Mouse (Mus musculus) heart, adult 2 months (tissue): ENCODE results near the gene Dmrt3. TPM values are rescaled to one million over a fixed set of nuclear protein-coding genes. Genes with fewer than 3 reads are reported as not detected.
A peak's percentile ranks its signal among the peaks of the same experiment; 100 is the strongest.

Experiments used
- DNase-seq, 2 experiments: peaks; one replicate each; pipeline ENCODE4 v3.0.0; 2021
- H3K27ac ChIP-seq: fragments of 200-600 bp; 2 replicates; pipeline ENCODE4 v1.8.1; 2022
- H3K27me3 ChIP-seq: fragments of 200-500 bp; 2 replicates; pipeline ENCODE4 v1.6.1; 2012; ENCODE audit warnings: mild to moderate bottlenecking, low read length, inconsistent platforms, mixed read lengths; ENCODE audit not compliant: control insufficient read depth, insufficient read depth
- H3K36me3 ChIP-seq: fragments of 200-500 bp; 2 replicates; pipeline ENCODE4 v1.6.1; 2012; ENCODE audit warnings: low read length, inconsistent platforms; ENCODE audit not compliant: control insufficient read depth, insufficient read depth
- H3K4me1 ChIP-seq: fragments of 200-500 bp; 2 replicates; pipeline ENCODE4 v1.6.1; 2011; ENCODE audit warnings: low read length; ENCODE audit not compliant: control insufficient read depth, insufficient read depth
- H3K4me3 ChIP-seq: fragments of 200-600 bp; 2 replicates; pipeline ENCODE4 v1.8.1; 2022
- H3K79me2 ChIP-seq: fragments of 200-500 bp; replicated peaks from 2 replicates; pipeline ENCODE4 v1.6.1; 2012; ENCODE audit warnings: mild to moderate bottlenecking, inconsistent platforms, low read length, moderate library complexity, mixed read lengths; ENCODE audit not compliant: control insufficient read depth, insufficient read depth
- H3K9ac ChIP-seq: fragments of 200-500 bp; 2 replicates; pipeline ENCODE4 v1.6.1; 2012; ENCODE audit warnings: low read depth, mild to moderate bottlenecking, control low read depth, inconsistent platforms, low read length, mixed read lengths
- CTCF ChIP-seq: fragments of 200-600 bp; IDR thresholded peaks from 2 replicates; pipeline ENCODE4 v1.8.1; 2022; ENCODE audit warnings: antibody characterized with exemption, mild to moderate bottlenecking, moderate library complexity
- EP300 ChIP-seq: fragments of 200-500 bp; IDR thresholded peaks from 2 replicates; pipeline ENCODE4 v1.6.1; 2011; ENCODE audit warnings: low read depth, low read length, control low read depth; ENCODE audit not compliant: insufficient read depth
- POLR2A ChIP-seq: fragments of 200-500 bp; IDR thresholded peaks from 2 replicates; pipeline ENCODE4 v1.6.1; 2011; ENCODE audit warnings: mild to moderate bottlenecking, low read depth, low read length, control low read depth; ENCODE audit not compliant: insufficient read depth
- WGBS: fragments of 180-500 bp; shearing (Covaris S2); methylation state at CpG from one replicate; pipeline ENCODE4 v1.1.7; 2018; 5-methylcytosine and 5-hydroxymethylcytosine counted together
- intact Hi-C: fragments of 180-260 bp; cut with DNase I; formaldehyde crosslinking; loops from one replicate; pipeline ENCODE4 v1.15.1; 2025
- polyA plus RNA-seq: library from polyadenylated mRNA; depleted of rRNA; stranded (reverse); fragments of >200 nt; gene quantifications from 2 replicates; pipeline ENCODE4 v1.2.3, GENCODE M21; 2012
- total RNA-seq, 2 experiments: library from RNA; stranded (reverse); gene quantifications; 2 replicates each; pipeline ENCODE4 v1.2.3; 2021

Dmrt3 gene
- total and polyA plus RNA-seq, 3 experiments, result 0.37 TPM; not detected in 2

DNA sequence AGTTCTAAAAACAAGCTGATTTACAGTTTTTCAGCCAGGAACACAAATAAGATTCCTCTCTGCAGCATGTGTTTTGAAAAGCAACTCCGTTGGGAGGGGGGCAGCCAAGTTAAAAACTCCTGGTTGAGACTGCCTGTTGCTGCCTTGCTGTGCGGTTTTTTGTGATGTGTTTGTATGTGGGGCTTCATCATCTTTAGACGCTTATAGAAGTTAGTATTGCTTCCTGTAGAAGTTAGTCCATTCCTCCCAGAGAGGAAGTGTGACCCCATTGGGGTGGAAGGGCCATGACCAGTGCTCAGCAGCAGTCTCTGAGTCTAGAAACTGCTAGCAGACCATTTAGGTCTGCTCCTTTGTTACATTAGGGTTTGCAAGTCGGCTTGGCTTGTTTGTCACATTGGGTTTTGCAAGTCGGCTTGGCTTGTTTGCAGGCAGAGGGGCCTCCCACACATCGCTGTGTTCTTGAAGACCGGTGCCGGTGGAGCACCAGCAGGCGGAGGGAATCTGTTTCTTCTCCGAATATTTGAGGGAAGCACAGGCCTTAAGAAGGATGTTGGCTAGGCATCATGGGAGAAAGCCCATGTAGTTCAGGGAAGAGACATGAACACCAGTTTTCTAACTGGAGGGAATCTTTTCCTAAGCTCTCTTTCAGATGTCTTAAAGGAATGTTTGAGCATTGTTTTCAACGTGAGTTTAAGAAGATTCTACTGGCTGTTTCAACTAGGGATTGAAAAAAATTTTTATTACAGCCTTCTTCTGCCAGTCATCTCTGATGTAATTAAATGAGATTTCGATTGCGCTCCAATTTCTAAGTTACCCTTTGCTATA, 3.6 kb downstream of the Dmrt3 start:
- Histone ChIP-seq H3K79me2 (no peaks in the 10 kb centered on the region), H3K4me3 (no peak overlapping the region), H3K27ac (no peak overlapping the region), H3K36me3 (no peaks in the 10 kb centered on the region), H3K9ac (no peak overlapping the region), H3K4me1 (no peaks in the 10 kb centered on the region), H3K27me3 (peaks cover 36% of the 10 kb centered on the region)
- intact Hi-C loops, result no loop called here
- TF ChIP-seq POLR2A, result no peak
- TF ChIP-seq EP300, result no peak
- no peak for TF ChIP-seq CTCF
- WGBS, result 19% methylated on average over 13 of the region's 13 CpGs
- DNase-seq, result no peak

DNA sequence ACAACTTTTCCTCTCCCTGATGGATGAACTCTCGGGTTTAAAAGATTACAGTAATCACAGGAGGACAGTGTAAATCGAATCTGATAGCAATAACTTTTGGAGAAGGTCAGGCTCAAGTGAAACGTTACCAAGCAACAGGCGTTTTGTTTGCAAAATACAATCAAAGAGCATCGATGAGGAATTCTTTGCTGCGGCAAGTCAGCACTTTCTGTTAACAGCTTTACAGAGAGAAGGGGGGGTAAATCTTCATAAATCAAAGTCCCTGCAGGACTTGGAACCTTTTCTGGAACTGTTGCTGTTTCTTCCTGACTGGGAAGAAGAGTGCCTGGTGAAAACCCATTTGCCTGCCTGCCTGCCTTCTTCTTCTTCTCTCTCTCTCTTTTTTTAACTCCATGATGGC, 5.8 kb downstream of the Dmrt3 start:
- H3K4me3 ChIP-seq, result no peak overlapping the region
- no peaks in the 10 kb centered on the region for H3K4me1 ChIP-seq
- H3K27me3 ChIP-seq, result peaks cover 22% of the 10 kb centered on the region
- no peak overlapping the region for H3K27ac ChIP-seq
- no peaks in the 10 kb centered on the region for H3K36me3 ChIP-seq
- 33% methylated on average over 6 of the region's 6 CpGs for WGBS
- no peak overlapping the region for H3K9ac ChIP-seq
- TF ChIP-seq EP300, result no peak
- no peak for TF ChIP-seq CTCF
- no peak for TF ChIP-seq POLR2A
- no peaks in the 10 kb centered on the region for H3K79me2 ChIP-seq
- intact Hi-C loops, result no loop called here
- no peak for DNase-seq

- no peaks in the 10 kb centered on the region for H3K79me2 ChIP-seq
- peak; percentile 60 to 77 for DNase-seq
- H3K9ac ChIP-seq, result no peak overlapping the region
- H3K27ac ChIP-seq, result no peak overlapping the region
- no peak overlapping the region for H3K4me3 ChIP-seq
- peaks cover 7% of the 10 kb centered on the region for H3K27me3 ChIP-seq
- 32% methylated on average over 54 of the region's 54 CpGs for WGBS
- H3K4me1 ChIP-seq, result no peaks in the 10 kb centered on the region
- intact Hi-C loops, result loop anchor here (5.0 to 10.0 kb wide), 3 partner anchors 280 to 518 kb away; no protein-coding TSS in a partner anchor
- TF ChIP-seq POLR2A, result no peak
- peak; percentile 88 for TF ChIP-seq CTCF
- no peaks in the 10 kb centered on the region for H3K36me3 ChIP-seq
Measured at GRCm38 (mm10) chr19:25622291-25623251, 12.5 kb downstream of the Dmrt3 start.

- Histone ChIP-seq H3K4me3 (no peak overlapping the region), H3K9ac (no peak overlapping the region), H3K79me2 (no peaks in the 10 kb centered on the region), H3K4me1 (no peaks in the 10 kb centered on the region), H3K27ac (no peak overlapping the region), H3K36me3 (no peaks in the 10 kb centered on the region), H3K27me3 (peaks cover 4% of the 10 kb centered on the region; the same call in 1 of the 2 replicates)
- DNase-seq, result peak; percentile 42 to 63
- WGBS, result 16% methylated on average over 9 of the region's 9 CpGs
- TF ChIP-seq CTCF (peak; percentile 99), POLR2A (no peak), EP300 (no peak)
- intact Hi-C loops, result loop anchor here (1.0 to 10.0 kb wide), 4 partner anchors 83 to 670 kb away; no protein-coding TSS in a partner anchor
Measured at GRCm38 (mm10) chr19:25628490-25628889, 18.4 kb downstream of the Dmrt3 start.

DNA sequence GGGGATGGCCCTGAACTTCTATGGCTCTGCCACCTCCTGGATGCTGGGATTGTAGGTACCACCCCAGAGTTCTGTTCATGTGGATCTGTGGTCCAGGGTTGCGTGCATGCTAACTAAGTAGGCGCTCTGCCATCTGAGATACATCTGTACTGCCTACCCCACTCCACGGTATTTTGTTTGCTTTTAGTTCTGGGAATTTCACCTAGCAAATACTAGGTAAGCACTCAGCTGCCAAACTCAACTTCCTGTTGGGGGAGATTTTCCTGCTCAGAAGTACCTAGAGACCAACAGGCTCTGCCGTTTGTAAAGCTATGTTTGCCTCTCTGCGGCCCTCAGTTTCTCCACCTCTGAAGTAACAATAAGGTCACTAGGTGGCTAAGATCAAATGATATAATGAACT, 25.0 kb downstream of the Dmrt3 start:
- Histone ChIP-seq H3K27me3 (no peaks in the 10 kb centered on the region), H3K4me1 (no peaks in the 10 kb centered on the region), H3K27ac (no peak overlapping the region), H3K9ac (no peak overlapping the region), H3K4me3 (no peak overlapping the region), H3K79me2 (no peaks in the 10 kb centered on the region), H3K36me3 (no peaks in the 10 kb centered on the region)
- WGBS, result 82% methylated on average over 5 of the region's 5 CpGs
- no peak for DNase-seq
- no peak for TF ChIP-seq POLR2A
- TF ChIP-seq CTCF, result no peak
- intact Hi-C loops, result loop anchor here (2.0 kb wide), 1 partner anchor 88 kb away; no protein-coding TSS in a partner anchor
